Mouse (Mus musculus): Measurements from ENCODE around the gene Trmo.

Trmo gene

GRCm38 (mm10) chr4:46371030-46371429, 18.2 kb downstream of the Trmo start:
- in situ Hi-C loops (cut with MboI, MseI): no loop called here

- in situ Hi-C loops (cut with MboI, MseI): no loop called here
These were observed 18.8 kb downstream of the Trmo start for GRCm38 (mm10) chr4:46370406-46370805.

- in situ Hi-C loops (cut with MboI, MseI): no loop called here
These were observed 20.2 kb downstream of the Trmo start for GRCm38 (mm10) chr4:46369070-46369469.

GRCm38 (mm10) chr4:46367487-46367959, 21.7 kb downstream of the Trmo start:
- in situ Hi-C loops (cut with MboI, MseI): no loop called here

- in situ Hi-C loops (cut with MboI, MseI): no loop called here
These were observed 24.9 kb downstream of the Trmo start for GRCm38 (mm10) chr4:46364360-46364759.

GRCm38 (mm10) chr4:46361258-46361657, 28.0 kb downstream of the Trmo start:
- in situ Hi-C loops (cut with MboI, MseI): no loop called here

- in situ Hi-C loops (cut with MboI, MseI): no loop called here
These were observed 29.5 kb downstream of the Trmo start for GRCm38 (mm10) chr4:46359539-46360253.

GRCm38 (mm10) chr4:46356351-46357133, 32.7 kb downstream of the Trmo start:
- in situ Hi-C loops (cut with MboI, MseI): no loop called here

- in situ Hi-C loops (cut with MboI, MseI): no loop called here
These were observed 36.2 kb downstream of the Trmo start for GRCm38 (mm10) chr4:46353045-46353444.

GRCm38 (mm10) chr4:46349530-46349929, 39.7 kb downstream of the Trmo start:
- in situ Hi-C loops (cut with MboI, MseI): no loop called here

- in situ Hi-C loops (cut with MboI, MseI): no loop called here
These were observed 40.3 kb downstream of the Trmo start for GRCm38 (mm10) chr4:46348897-46349296.

GRCm38 (mm10) chr4:46347580-46348515, 41.4 kb downstream of the Trmo start:
- in situ Hi-C loops (cut with MboI, MseI): no loop called here

- in situ Hi-C loops (cut with MboI, MseI): no loop called here
These were observed 42.1 kb downstream of the Trmo start for GRCm38 (mm10) chr4:46347141-46347540.

GRCm38 (mm10) chr4:46346221-46346620, 43.0 kb downstream of the Trmo start:
- in situ Hi-C loops (cut with MboI, MseI): no loop called here

GRCm38 (mm10) chr4:46345773-46346100, 43.5 kb downstream of the Trmo start:
- in situ Hi-C loops (cut with MboI, MseI): no loop called here

GRCm38 (mm10) chr4:46345056-46345772, 44.0 kb downstream of the Trmo start:
- in situ Hi-C loops (cut with MboI, MseI): no loop called here

- in situ Hi-C loops (cut with MboI, MseI): no loop called here
These were observed 44.9 kb downstream of the Trmo start for GRCm38 (mm10) chr4:46344288-46344687.

GRCm38 (mm10) chr4:46343596-46344260, 45.5 kb downstream of the Trmo start, which contains the start of gene Foxe1:
Gene Foxe1 (plus strand): TSS chr4:46343609.
- in situ Hi-C loops (cut with MboI, MseI): no loop called here

- in situ Hi-C loops (cut with MboI, MseI): no loop called here
These were observed 46.4 kb downstream of the Trmo start for GRCm38 (mm10) chr4:46342711-46343286.

All from T-helper 1 cell (primary cell).